Mouse (Mus musculus) cortical plate, adult 2 months (tissue): Measurements from ENCODE around the gene Itgax.

Experiments
- CTCF ChIP-seq: fragments of 200-500 bp; IDR thresholded peaks from 2 replicates; pipeline ENCODE4 v1.5.1; 2011; ENCODE audit warnings: mild to moderate bottlenecking, control low read depth, low read length; ENCODE audit not compliant: insufficient read depth; ENCODE audit errors: extremely low read depth
- POLR2A ChIP-seq: fragments of 200-500 bp; IDR thresholded peaks from 2 replicates; pipeline ENCODE4 v1.6.1; 2011; ENCODE audit warnings: mild to moderate bottlenecking, low read length, control low read depth; ENCODE audit not compliant: insufficient read depth; ENCODE audit errors: extremely low read depth

DNA sequence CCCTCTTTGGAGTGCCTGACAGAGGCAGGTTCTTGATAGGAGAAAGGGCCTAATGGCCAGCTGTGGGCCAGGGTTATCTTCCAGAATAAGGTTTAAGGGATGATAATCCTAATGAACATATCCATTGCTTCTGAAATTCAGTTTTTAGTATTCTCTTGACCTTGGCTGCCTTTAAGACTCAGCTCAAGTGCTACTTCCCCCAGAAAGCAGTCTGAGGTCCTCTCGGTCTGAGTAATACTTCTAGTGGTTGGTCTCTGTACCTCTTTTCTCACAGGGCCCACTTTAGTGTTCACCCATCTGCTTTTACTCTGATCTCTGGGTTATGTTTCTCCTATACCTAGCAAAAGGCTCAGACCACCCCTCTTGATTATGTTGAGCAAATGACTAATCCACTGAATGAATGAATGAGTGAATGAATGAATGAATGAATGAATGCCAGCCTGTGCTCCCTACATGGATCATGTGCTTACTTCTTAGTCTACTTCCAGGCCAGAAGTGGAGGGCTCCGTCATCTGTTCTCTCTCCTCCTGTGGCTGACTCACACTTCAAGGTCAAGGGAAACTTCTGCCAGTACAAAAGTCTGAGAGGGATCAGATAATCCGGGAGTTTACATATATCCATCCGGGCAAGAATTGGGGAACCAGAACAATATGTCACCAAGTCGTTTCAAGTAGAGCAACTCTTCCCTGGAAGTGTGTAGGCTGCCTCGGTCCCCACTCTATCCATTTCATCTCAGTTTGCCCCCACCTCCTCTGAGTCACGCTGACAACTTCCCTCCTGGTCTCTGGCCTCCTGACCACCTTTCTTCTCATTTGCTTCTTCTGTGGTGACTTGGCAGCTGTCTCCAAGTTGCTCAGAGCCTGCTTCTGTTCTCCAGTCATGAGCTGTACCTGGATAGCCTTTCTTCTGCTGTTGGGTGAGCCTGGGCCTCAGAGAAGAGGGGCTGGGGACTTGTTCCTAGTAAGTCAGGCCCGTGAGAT, at the start of gene Itgax:
- TF ChIP-seq CTCF (no peak), POLR2A (no peak)
